Mouse (Mus musculus) right cerebral cortex, postnatal 4 days (tissue): ENCODE data around the gene Aven.
A peak's percentile ranks its signal among the peaks of the same experiment; 100 is the strongest.

Experiments
- DNase-seq: peaks from one replicate; pipeline ENCODE4 v3.0.0-alpha.2; 2022

The Aven gene

GRCm38 (mm10) chr2:112490483-112491196 lies 2.1 kb upstream of the Aven start:
- DNase-seq = no peak

GRCm38 (mm10) chr2:112491629-112492028 lies 1.1 kb upstream of the Aven start:
- DNase-seq = no peak

- DNase-seq = no peak
Observed at GRCm38 (mm10) chr2:112492431-112492855, 321 bp upstream of the Aven start.

GRCm38 (mm10) chr2:112493539-112494260 lies 936 bp downstream of the Aven start:
- DNase-seq = no peak

GRCm38 (mm10) chr2:112497851-112498250 lies 5.1 kb downstream of the Aven start:
- no peak for DNase-seq

- peak; percentile 66 for DNase-seq
Observed at GRCm38 (mm10) chr2:112501209-112501608, 8.4 kb downstream of the Aven start.

- DNase-seq = no peak
Observed at GRCm38 (mm10) chr2:112503978-112504377, 11.2 kb downstream of the Aven start.

- DNase-seq = no peak
Observed at GRCm38 (mm10) chr2:112506841-112507435, 14.2 kb downstream of the Aven start.

GRCm38 (mm10) chr2:112507444-112507843 lies 14.7 kb downstream of the Aven start:
- no peak for DNase-seq

GRCm38 (mm10) chr2:112510140-112510539 lies 17.4 kb downstream of the Aven start:
- no peak for DNase-seq

- DNase-seq = no peak
Observed at GRCm38 (mm10) chr2:112513036-112513435, 20.3 kb downstream of the Aven start.

GRCm38 (mm10) chr2:112516728-112517127 lies 24.0 kb downstream of the Aven start:
- no peak for DNase-seq

- no peak for DNase-seq
Observed at GRCm38 (mm10) chr2:112517218-112517617, 24.5 kb downstream of the Aven start.

- no peak for DNase-seq
Observed at GRCm38 (mm10) chr2:112518541-112518940, 25.8 kb downstream of the Aven start.

- DNase-seq = no peak
Observed at GRCm38 (mm10) chr2:112520526-112521482, 28.0 kb downstream of the Aven start.

GRCm38 (mm10) chr2:112526933-112527332 lies 34.2 kb downstream of the Aven start:
- no peak for DNase-seq

- no peak for DNase-seq
Observed at GRCm38 (mm10) chr2:112532812-112533496, 40.2 kb downstream of the Aven start.

- DNase-seq = peak; percentile 7
Observed at GRCm38 (mm10) chr2:112534677-112535222, 42.0 kb downstream of the Aven start.

GRCm38 (mm10) chr2:112538783-112539182 lies 46.0 kb downstream of the Aven start:
- no peak for DNase-seq

- peak; percentile 12 for DNase-seq
Observed at GRCm38 (mm10) chr2:112541695-112542285, 49.0 kb downstream of the Aven start.

GRCm38 (mm10) chr2:112556527-112556926 lies 63.8 kb downstream of the Aven start:
- no peak for DNase-seq
